Mouse (Mus musculus): ENCODE data around the gene Nxpe4.

DNA sequence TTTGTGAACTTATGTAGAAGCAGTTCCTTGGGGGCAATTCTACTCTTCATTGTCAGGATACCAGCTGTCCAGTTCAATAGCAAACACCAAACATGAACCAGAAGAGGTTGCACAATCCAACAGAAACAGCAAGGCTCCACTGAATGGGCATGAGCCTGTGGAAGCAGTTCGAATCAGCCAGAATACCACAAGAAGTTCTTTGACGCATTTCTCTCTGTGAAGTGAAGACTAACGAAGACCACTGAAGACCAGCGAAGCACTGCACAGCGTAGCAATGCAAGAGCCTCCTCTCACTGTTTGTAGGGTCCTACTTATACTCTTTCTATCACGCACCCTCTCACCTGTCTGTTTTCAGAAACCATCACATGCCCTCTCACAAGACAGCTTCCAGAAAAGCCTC, 102.8 kb downstream of the Nxpe4 start:
- no peak for TF ChIP-seq POLR2A (IDR thresholded peaks at IDR 0.05; ENCODE audit: control insufficient read depth in 1 of 2, insufficient read depth in 1 of 2, low read depth in 1 of 2, low read length in 2 of 2, poor library complexity in 1 of 2)
- TF ChIP-seq CTCF (IDR thresholded peaks at IDR 0.05 in 2 of 3, conservative IDR thresholded peaks at IDR 0.05 in 1 of 3; ENCODE audit: control insufficient read depth in 1 of 3, insufficient read depth in 1 of 3, low read depth in 2 of 3, low read length in 3 of 3, poor library complexity in 1 of 3, severe bottlenecking in 1 of 3) = no peak
- no peak for TF ChIP-seq RCOR1 (IDR thresholded peaks at IDR 0.05; ENCODE audit: low read depth, low read length)
